Mouse (Mus musculus): ENCODE results near the gene Btrc.

DNA sequence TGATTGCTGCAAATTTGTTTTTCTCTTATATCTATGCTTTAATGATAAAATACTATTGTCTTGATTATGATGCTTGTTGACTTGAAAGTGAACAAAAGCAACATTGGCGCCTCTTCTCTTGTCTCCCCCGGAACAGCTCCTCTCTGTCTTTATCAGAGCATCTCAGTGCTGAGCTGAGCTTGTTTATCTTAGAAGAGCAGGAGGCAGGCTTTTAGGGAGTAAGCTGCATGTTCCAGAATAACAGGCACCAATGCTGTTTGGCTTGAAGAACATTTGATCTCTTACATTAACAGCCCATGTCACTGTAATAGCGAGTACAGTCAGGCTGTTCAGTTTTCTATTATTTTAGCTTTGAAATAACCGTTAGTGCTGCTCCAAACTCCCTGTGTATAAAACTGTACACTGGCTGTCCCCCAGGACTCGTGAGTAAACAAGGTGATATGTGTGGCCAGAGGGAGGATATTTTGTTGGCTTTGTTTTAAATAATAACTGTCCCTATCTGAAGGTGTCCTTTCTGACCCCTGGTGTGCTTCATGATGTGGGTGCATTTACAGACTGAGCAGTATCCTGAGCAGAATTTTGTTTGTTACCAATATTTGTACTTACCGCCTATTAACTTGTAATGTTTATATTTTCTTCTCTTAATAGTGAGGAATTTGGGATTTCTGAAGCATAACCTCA lies 81.9 kb downstream of the Btrc start:
- TF ChIP-seq CTCF (IDR thresholded peaks at IDR 0.05; ENCODE audit: control insufficient read depth, insufficient read depth, insufficient read length) (no peak), CEBPB (IDR thresholded peaks at IDR 0.05; ENCODE audit: low read depth) (no peak), MYOG (IDR thresholded peaks at IDR 0.05; ENCODE audit: control insufficient read depth, extremely low read depth, insufficient read length) (no peak), USF1 (IDR thresholded peaks at IDR 0.05; ENCODE audit: low read depth) (no peak)

Data from C2C12 (cell line).